Mouse (Mus musculus): ENCODE measurements at regions not wholly inside any gene's neighbourhood (a gene's known extent, or its start where the extent isn't known, plus 50 kb on each side); places are given as distances from the start of the nearest gene placed in this dataset.
A peak's percentile ranks its signal among the peaks of the same experiment; 100 is the strongest.

- no peak for DNase-seq (ENCODE audit: low read depth, low spot score)
These were observed 578.5 kb downstream of the Cetn3 start for GRCm38 (mm10) chr13:82361379-82361778.

GRCm38 (mm10) chr13:82366768-82367167 lies 583.9 kb downstream of the Cetn3 start:
- DNase-seq (ENCODE audit: low read depth, low spot score): no peak

GRCm38 (mm10) chr13:82371579-82371978 lies 588.7 kb downstream of the Cetn3 start:
- no peak for DNase-seq (ENCODE audit: low read depth, low spot score)

- DNase-seq (ENCODE audit: low read depth, low spot score): peak; percentile 6
These were observed 589.7 kb downstream of the Cetn3 start for GRCm38 (mm10) chr13:82372612-82373011.

- DNase-seq (ENCODE audit: low read depth, low spot score): peak; percentile 76
These were observed 610.0 kb downstream of the Cetn3 start for GRCm38 (mm10) chr13:82392908-82393307.

- peak; percentile 60 for DNase-seq (ENCODE audit: low read depth, low spot score)
These were observed 610.6 kb downstream of the Cetn3 start for GRCm38 (mm10) chr13:82393496-82393895.

- DNase-seq (ENCODE audit: low read depth, low spot score): no peak
These were observed 630.8 kb downstream of the Cetn3 start for GRCm38 (mm10) chr13:82413677-82414076.

GRCm38 (mm10) chr13:82420966-82421365 lies 638.1 kb downstream of the Cetn3 start:
- DNase-seq (ENCODE audit: low read depth, low spot score): no peak

- peak; percentile 65 for DNase-seq (ENCODE audit: low read depth, low spot score)
These were observed 641.2 kb downstream of the Cetn3 start for GRCm38 (mm10) chr13:82423911-82424654.

- peak; percentile 49 for DNase-seq (ENCODE audit: low read depth, low spot score)
These were observed 642.0 kb downstream of the Cetn3 start for GRCm38 (mm10) chr13:82424732-82425341.

GRCm38 (mm10) chr13:82432411-82432810 lies 649.5 kb downstream of the Cetn3 start:
- DNase-seq (ENCODE audit: low read depth, low spot score): peak; percentile 68

GRCm38 (mm10) chr13:82439294-82439693 lies 656.4 kb downstream of the Cetn3 start:
- no peak for DNase-seq (ENCODE audit: low read depth, low spot score)

- peak; percentile 7 for DNase-seq (ENCODE audit: low read depth, low spot score)
These were observed 670.8 kb downstream of the Cetn3 start for GRCm38 (mm10) chr13:82453650-82454049.

GRCm38 (mm10) chr13:82483265-82483929 lies 700.5 kb downstream of the Cetn3 start:
- DNase-seq (ENCODE audit: low read depth, low spot score): peak; percentile 65

GRCm38 (mm10) chr13:82496606-82497005 lies 713.7 kb downstream of the Cetn3 start:
- no peak for DNase-seq (ENCODE audit: low read depth, low spot score)

- DNase-seq (ENCODE audit: low read depth, low spot score): peak; percentile 80
These were observed 725.3 kb downstream of the Cetn3 start for GRCm38 (mm10) chr13:82508176-82508575.

GRCm38 (mm10) chr13:82509512-82509911 lies 726.6 kb downstream of the Cetn3 start:
- DNase-seq (ENCODE audit: low read depth, low spot score): no peak

Data from brain, adult 2 months (tissue).